Mouse (Mus musculus): Measurements from ENCODE around the gene Mapk8. TPM values are rescaled to one million over a fixed set of nuclear protein-coding genes. Genes with fewer than 3 reads are reported as not detected.

The Mapk8 gene
- polyA plus RNA-seq, 1 experiment from 2014 or later, result 13.4 TPM

DNA sequence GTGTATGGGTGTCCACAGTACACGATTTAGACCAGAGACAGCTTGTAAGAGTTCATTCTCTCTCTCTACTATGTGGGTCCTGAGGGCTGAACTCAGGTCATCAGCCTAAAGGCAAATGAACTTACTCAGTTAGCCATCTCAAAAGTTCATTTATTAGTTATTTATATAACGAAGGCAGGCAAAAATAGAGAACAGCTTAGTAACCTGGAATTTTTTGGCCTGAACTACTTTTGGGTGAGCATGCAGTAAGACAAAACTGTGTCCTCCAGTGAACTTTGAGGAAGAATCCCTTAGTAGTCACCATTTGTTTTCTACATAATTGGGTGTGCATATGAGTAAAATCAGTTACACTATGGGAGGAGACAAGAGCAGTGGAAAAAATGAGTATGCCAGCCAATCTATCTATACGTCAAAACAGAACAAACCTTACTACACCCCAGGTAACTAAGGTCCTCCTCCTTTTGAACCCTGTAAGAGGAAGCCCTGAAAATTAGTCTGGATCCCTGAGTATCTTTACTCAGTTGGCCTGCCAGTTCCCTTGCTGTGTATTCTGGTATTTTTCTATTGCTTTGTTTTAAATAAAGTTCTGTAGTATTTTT lies 28.5 kb downstream of the Mapk8 start:
- Histone ChIP-seq H3K27me3 (ENCODE audit: control insufficient read depth, insufficient read depth, low read length) (no peaks in the 10 kb centered on the region), H3K4me3 (ENCODE audit: low read length) (no peak overlapping the region), H3K4me1 (ENCODE audit: control insufficient read depth, insufficient read depth, low read length) (peaks cover 3% of the 10 kb centered on the region), H3K9me3 (replicated peaks; ENCODE audit: control insufficient read depth, low read length) (no peaks in the 10 kb centered on the region), H3K4me2 (ENCODE audit: low read depth, low read length) (no peak overlapping the region), H3K9ac (ENCODE audit: low read length) (no peak overlapping the region), H3K27ac (ENCODE audit: low read length) (no peak overlapping the region), H3K36me3 (ENCODE audit: control insufficient read depth, insufficient read depth) (no peaks in the 10 kb centered on the region)
- 89% methylated on average over 3 of the region's 3 CpGs for WGBS
- ATAC-seq (replicated peaks; ENCODE audit: extremely low read depth, insufficient read depth, low FRiP score), result no peak

DNA sequence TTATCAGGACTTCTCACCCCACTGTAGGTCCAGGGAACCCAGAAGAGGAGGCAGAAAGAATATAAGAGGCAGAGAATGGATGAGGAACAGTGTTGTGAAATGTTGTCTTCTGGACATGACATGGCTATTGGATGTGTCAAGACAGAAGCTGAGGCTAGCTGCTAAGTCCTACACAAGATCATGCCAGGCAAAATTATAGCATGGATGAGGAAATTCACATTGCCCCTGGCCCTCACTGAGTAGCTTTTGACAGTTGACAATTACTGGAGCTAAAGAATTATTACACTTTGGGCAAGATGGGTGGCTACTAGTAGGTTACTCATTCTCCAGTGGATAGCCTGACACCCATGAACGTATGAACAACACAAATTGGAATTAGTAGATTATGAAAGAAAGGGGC lies 31.2 kb downstream of the Mapk8 start:
- 77% methylated on average over 1 of the region's 1 CpGs for WGBS
- ATAC-seq (replicated peaks; ENCODE audit: extremely low read depth, insufficient read depth, low FRiP score), result no peak
- no peak overlapping the region for H3K9ac ChIP-seq (ENCODE audit: low read length)
- H3K9me3 ChIP-seq (replicated peaks; ENCODE audit: control insufficient read depth, low read length), result no peaks in the 10 kb centered on the region
- peaks cover 7% of the 10 kb centered on the region for H3K4me1 ChIP-seq (ENCODE audit: control insufficient read depth, insufficient read depth, low read length)
- no peaks in the 10 kb centered on the region for H3K27me3 ChIP-seq (ENCODE audit: control insufficient read depth, insufficient read depth, low read length)
- H3K4me3 ChIP-seq (ENCODE audit: low read length), result no peak overlapping the region
- H3K27ac ChIP-seq (ENCODE audit: low read length), result no peak overlapping the region
- H3K36me3 ChIP-seq (ENCODE audit: control insufficient read depth, insufficient read depth), result no peaks in the 10 kb centered on the region
- H3K4me2 ChIP-seq (ENCODE audit: low read depth, low read length), result no peak overlapping the region

DNA sequence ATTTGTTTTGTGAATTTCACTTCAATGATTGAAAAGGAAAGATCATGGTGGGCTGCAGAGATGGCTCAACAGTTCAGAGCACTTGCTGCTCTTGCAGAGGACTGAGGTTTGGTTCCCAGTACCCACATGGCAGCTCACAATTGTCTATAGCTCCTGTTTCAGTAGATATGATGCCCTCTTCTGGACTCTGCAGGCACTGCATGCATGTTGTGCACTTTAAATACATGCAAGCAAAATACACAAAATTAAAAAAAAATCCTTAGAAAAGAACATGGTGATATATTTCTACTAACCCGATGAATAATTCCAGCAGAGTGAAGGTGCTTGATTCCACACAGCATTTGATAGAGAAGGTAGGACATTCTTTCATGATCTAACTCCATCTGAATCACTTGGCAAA lies 44.6 kb downstream of the Mapk8 start:
- Histone ChIP-seq H3K9me3 (replicated peaks; ENCODE audit: control insufficient read depth, low read length) (no peaks in the 10 kb centered on the region), H3K9ac (ENCODE audit: low read length) (no peak overlapping the region), H3K27me3 (ENCODE audit: control insufficient read depth, insufficient read depth, low read length) (no peaks in the 10 kb centered on the region), H3K27ac (ENCODE audit: low read length) (no peak overlapping the region), H3K4me1 (ENCODE audit: control insufficient read depth, insufficient read depth, low read length) (no peaks in the 10 kb centered on the region), H3K36me3 (ENCODE audit: control insufficient read depth, insufficient read depth) (peaks cover 13% of the 10 kb centered on the region), H3K4me3 (ENCODE audit: low read length) (no peak overlapping the region), H3K4me2 (ENCODE audit: low read depth, low read length) (no peak overlapping the region)
- 96% methylated on average over 1 of the region's 1 CpGs for WGBS
- no peak for ATAC-seq (replicated peaks; ENCODE audit: extremely low read depth, insufficient read depth, low FRiP score)

DNA sequence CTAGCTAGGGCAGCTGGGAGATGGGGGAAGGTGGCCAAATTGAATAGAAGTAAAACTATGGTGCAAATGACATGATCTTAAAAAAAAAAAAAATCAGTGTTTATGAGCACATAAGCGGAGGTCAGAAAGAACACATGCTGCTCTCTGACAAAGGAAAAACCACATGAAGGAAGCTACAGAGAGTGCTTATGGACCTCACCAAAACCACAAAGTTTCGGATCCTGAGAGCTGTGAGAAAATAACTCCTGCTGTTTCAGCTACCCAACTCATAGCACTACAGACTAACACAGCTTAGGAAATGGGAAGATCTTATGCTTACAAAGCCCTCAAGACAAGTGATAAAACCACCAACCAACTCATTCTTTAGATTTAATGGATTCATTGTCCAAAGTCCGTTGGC lies 46.9 kb downstream of the Mapk8 start:
- no peaks in the 10 kb centered on the region for H3K9me3 ChIP-seq (replicated peaks; ENCODE audit: control insufficient read depth, low read length)
- H3K9ac ChIP-seq (ENCODE audit: low read length), result no peak overlapping the region
- ATAC-seq (replicated peaks; ENCODE audit: extremely low read depth, insufficient read depth, low FRiP score), result no peak
- no peak overlapping the region for H3K27ac ChIP-seq (ENCODE audit: low read length)
- H3K4me2 ChIP-seq (ENCODE audit: low read depth, low read length), result no peak overlapping the region
- peaks cover 9% of the 10 kb centered on the region for H3K36me3 ChIP-seq (ENCODE audit: control insufficient read depth, insufficient read depth)
- no peak overlapping the region for H3K4me3 ChIP-seq (ENCODE audit: low read length)
- WGBS, result 79% methylated on average over 3 of the region's 3 CpGs
- H3K27me3 ChIP-seq (ENCODE audit: control insufficient read depth, insufficient read depth, low read length), result no peaks in the 10 kb centered on the region
- H3K4me1 ChIP-seq (ENCODE audit: control insufficient read depth, insufficient read depth, low read length), result no peaks in the 10 kb centered on the region

DNA sequence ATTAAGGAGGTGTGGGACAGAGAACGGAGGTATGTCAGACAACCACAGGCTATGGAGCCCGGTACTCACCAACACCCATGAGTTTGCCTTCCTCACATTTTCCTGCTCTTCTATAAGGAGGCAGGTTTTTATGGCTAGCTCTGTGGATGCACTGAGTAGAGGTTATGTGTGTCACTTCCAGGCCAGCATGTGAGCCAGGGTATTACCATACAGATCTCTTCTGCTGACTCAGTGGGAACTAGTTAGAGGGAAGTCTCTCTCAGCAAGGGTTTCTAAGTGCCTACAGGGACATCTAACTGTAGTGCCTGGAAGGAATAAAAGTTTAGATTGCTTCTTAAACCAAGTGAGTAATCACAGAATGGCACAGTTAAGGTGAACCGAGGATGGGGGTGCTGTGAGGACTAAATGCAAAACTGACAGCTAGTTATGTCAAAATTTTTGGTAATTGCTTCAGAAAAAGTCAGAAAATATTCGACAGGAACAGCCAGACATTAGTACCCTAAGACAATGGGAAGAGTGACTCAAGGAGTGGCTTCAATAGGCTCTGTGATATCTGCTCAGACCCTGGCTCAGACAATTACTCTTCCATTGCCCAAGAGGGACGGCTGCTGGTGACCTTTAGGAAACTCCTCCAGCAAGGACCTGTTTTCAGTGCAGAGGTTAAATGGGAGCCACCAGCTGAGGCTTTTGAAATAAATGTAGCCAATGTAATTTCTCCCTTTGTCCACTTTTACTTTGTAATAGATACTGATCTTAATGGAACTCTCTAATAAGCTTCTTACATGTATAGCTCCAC lies 48.7 kb downstream of the Mapk8 start:
- Histone ChIP-seq H3K27me3 (ENCODE audit: control insufficient read depth, insufficient read depth, low read length) (no peaks in the 10 kb centered on the region), H3K36me3 (ENCODE audit: control insufficient read depth, insufficient read depth) (peaks cover 9% of the 10 kb centered on the region), H3K4me3 (ENCODE audit: low read length) (no peak overlapping the region), H3K9me3 (replicated peaks; ENCODE audit: control insufficient read depth, low read length) (no peaks in the 10 kb centered on the region), H3K4me2 (ENCODE audit: low read depth, low read length) (no peak overlapping the region), H3K27ac (ENCODE audit: low read length) (no peak overlapping the region), H3K9ac (ENCODE audit: low read length) (no peak overlapping the region), H3K4me1 (ENCODE audit: control insufficient read depth, insufficient read depth, low read length) (no peaks in the 10 kb centered on the region)
- no peak for ATAC-seq (replicated peaks; ENCODE audit: extremely low read depth, insufficient read depth, low FRiP score)
- 87% methylated on average over 5 of the region's 5 CpGs for WGBS

DNA sequence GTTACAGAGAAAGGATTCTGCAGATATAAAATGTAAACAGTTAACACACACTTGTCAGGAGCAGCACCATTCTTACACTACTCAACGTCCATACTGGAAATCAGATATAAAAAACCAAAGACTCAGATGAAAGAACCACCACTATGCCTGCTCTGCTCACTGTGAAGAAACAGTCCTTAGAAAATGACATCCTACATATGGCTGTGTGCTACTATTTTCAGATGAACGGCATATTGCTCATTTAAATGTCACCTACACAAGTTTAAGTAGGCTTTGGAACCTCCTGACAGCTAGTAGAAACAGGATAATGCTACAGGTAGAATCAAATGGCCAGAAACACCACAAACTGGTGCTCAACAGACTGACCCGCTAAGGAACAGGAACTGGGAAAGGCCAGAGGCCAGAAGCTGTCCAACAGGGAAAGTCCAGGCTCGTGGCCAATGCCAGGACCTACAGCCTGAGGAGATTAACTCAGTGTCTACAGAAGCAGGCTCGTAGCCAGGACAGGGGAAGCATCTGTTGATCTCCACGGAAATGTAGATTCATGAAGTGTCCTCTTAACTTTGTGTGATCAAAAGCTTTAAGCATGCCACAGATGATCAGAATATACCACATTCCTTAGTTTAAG lies 66.0 kb downstream of the Mapk8 start:
- Histone ChIP-seq H3K4me3 (ENCODE audit: low read length) (no peak overlapping the region), H3K36me3 (ENCODE audit: control insufficient read depth, insufficient read depth) (peaks cover 16% of the 10 kb centered on the region), H3K9ac (ENCODE audit: low read length) (no peak overlapping the region), H3K27ac (ENCODE audit: low read length) (no peak overlapping the region), H3K4me1 (ENCODE audit: control insufficient read depth, insufficient read depth, low read length) (no peaks in the 10 kb centered on the region), H3K27me3 (ENCODE audit: control insufficient read depth, insufficient read depth, low read length) (no peaks in the 10 kb centered on the region), H3K4me2 (ENCODE audit: low read depth, low read length) (no peak overlapping the region), H3K9me3 (replicated peaks; ENCODE audit: control insufficient read depth, low read length) (no peaks in the 10 kb centered on the region)
- 67% methylated on average over 6 of the region's 6 CpGs for WGBS
- ATAC-seq (replicated peaks; ENCODE audit: extremely low read depth, insufficient read depth, low FRiP score), result no peak

DNA sequence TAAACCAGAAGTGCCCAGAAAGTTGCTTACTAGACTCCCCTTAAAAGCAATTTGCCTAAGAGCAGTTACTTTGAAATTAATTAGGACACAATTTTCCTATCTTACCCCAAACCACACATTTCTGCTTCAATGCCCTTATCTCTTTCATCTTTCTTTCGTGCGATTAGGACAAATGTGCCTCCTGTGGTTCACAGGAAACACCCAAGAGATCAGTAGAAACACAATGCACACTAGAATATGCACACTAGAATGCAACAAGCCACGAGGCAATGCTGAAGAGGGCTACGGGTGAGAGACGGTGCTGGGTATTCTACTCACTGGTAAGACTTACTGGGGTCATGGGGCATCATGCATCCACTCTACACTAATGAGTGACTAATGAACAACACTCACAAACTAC lies 68.2 kb downstream of the Mapk8 start:
- H3K27me3 ChIP-seq (ENCODE audit: control insufficient read depth, insufficient read depth, low read length), result no peaks in the 10 kb centered on the region
- no peak overlapping the region for H3K9ac ChIP-seq (ENCODE audit: low read length)
- 82% methylated on average over 5 of the region's 5 CpGs for WGBS
- no peaks in the 10 kb centered on the region for H3K9me3 ChIP-seq (replicated peaks; ENCODE audit: control insufficient read depth, low read length)
- ATAC-seq (replicated peaks; ENCODE audit: extremely low read depth, insufficient read depth, low FRiP score), result no peak
- peaks cover 15% of the 10 kb centered on the region; the same call in 1 of the 2 replicates for H3K36me3 ChIP-seq (ENCODE audit: control insufficient read depth, insufficient read depth)
- no peak overlapping the region for H3K4me3 ChIP-seq (ENCODE audit: low read length)
- no peak overlapping the region for H3K27ac ChIP-seq (ENCODE audit: low read length)
- no peak overlapping the region for H3K4me2 ChIP-seq (ENCODE audit: low read depth, low read length)
- no peaks in the 10 kb centered on the region for H3K4me1 ChIP-seq (ENCODE audit: control insufficient read depth, insufficient read depth, low read length)

DNA sequence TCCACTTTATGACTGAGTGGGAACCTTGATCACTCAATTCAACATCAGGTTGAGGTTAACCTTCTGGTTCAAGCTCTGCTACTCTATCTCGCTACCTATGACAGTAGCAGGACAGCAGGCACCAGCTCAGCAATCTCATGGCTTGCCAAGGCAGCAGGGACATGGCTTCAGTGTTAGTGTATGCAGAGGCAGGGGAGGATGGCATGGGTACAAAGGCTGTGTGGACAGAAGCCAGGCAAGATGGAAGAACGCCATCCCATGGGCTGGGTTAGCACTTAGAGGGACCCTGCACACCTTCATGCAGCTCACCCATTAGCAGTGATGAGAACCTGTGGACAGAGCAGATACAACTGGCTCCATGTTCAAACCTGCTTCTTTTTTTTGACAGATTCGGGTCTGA lies 69.7 kb downstream of the Mapk8 start:
- Histone ChIP-seq H3K27ac (ENCODE audit: low read length) (no peak overlapping the region), H3K27me3 (ENCODE audit: control insufficient read depth, insufficient read depth, low read length) (no peaks in the 10 kb centered on the region), H3K9ac (ENCODE audit: low read length) (no peak overlapping the region), H3K4me2 (ENCODE audit: low read depth, low read length) (no peak overlapping the region), H3K9me3 (replicated peaks; ENCODE audit: control insufficient read depth, low read length) (no peaks in the 10 kb centered on the region), H3K4me1 (ENCODE audit: control insufficient read depth, insufficient read depth, low read length) (no peaks in the 10 kb centered on the region), H3K36me3 (ENCODE audit: control insufficient read depth, insufficient read depth) (peaks cover 7% of the 10 kb centered on the region; the same call in 1 of the 2 replicates), H3K4me3 (ENCODE audit: low read length) (no peak overlapping the region)
- no peak for ATAC-seq (replicated peaks; ENCODE audit: extremely low read depth, insufficient read depth, low FRiP score)
- WGBS, result 90% methylated on average over 3 of the region's 3 CpGs

DNA sequence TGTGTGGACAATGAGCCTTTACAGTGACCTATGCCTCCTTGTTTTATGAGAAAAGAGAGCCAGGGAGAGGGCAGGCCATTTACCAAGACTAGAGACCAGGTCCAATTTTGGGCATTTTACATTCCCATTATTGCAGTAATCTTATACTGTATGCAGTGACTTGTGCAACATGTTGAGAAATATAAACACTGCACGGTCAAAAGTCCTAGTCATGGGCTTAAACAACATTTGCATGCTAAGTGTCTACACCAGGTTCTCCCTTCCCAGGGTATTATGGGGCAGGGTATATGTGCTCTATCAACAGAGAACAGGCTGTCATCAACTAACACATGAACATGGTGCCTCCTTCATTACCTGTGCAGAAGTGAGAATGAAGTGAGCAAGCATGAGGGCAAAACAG lies 72.9 kb downstream of the Mapk8 start:
- Histone ChIP-seq H3K36me3 (ENCODE audit: control insufficient read depth, insufficient read depth) (peaks cover 5% of the 10 kb centered on the region; the same call in 1 of the 2 replicates), H3K27ac (ENCODE audit: low read length) (no peak overlapping the region), H3K4me3 (ENCODE audit: low read length) (no peak overlapping the region), H3K9me3 (replicated peaks; ENCODE audit: control insufficient read depth, low read length) (no peaks in the 10 kb centered on the region), H3K4me2 (ENCODE audit: low read depth, low read length) (no peak overlapping the region), H3K27me3 (ENCODE audit: control insufficient read depth, insufficient read depth, low read length) (no peaks in the 10 kb centered on the region; the same call in 1 of the 2 replicates), H3K9ac (ENCODE audit: low read length) (no peak overlapping the region), H3K4me1 (ENCODE audit: control insufficient read depth, insufficient read depth, low read length) (no peaks in the 10 kb centered on the region)
- WGBS, result 74% methylated on average over 1 of the region's 1 CpGs
- no peak for ATAC-seq (replicated peaks; ENCODE audit: extremely low read depth, insufficient read depth, low FRiP score)

Data from heart, embryonic 16.5 days (tissue).